Mouse (Mus musculus): ENCODE results near the gene Decr2.

DNA sequence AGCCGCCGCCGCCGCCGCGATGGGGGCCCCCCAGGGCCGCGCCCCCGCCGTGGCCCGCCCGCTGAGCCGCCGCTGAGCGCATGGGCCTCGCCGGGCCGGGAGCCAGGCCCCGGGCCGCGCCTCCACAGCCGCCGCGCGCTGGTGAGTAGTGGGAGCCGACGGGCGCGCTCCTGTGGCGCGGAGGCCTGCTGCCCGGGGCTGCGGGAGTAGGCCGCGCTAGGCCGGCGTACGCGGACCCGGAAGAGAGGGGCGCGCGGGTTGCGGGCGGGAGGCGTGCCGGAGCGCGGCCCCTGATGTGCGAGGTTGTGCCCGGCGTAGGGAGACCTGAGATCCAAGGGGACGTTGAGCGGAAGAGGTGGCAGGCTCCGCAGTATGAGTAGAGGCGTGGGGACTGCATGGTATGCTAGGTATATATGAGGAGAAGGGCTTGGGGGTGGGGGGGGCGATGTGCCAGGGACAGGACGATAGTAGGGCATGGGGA lies 48.8 kb upstream of the Decr2 start:
- TF ChIP-seq CTCF (IDR thresholded peaks at IDR 0.05) (no peak), POLR2A (IDR thresholded peaks at IDR 0.05; ENCODE audit: insufficient read depth, low read depth, low read length) (no peak), EP300 (IDR thresholded peaks at IDR 0.05; ENCODE audit: insufficient read depth, low read depth, low read length) (no peak)

All from heart, adult 2 months (tissue).